Mouse (Mus musculus) testis, adult 2 months (tissue): ENCODE measurements around the gene Olfr313. TPM values are rescaled to one million over a fixed set of nuclear protein-coding genes. Genes with fewer than 3 reads are reported as not detected.
"Not testable (repeated sequence)": the region's sequence is repeated elsewhere in the genome, so short reads cannot be mapped to it uniquely, and the experiment has no call there.

ENCODE experiments used
- H3K27ac ChIP-seq: fragments of 200-500 bp; 2 replicates; pipeline ENCODE4 v1.5.1; 2012; ENCODE audit warnings: low read depth, low read length; ENCODE audit not compliant: control insufficient read depth, insufficient read depth
- H3K27me3 ChIP-seq: fragments of 200-500 bp; 2 replicates; pipeline ENCODE4 v1.6.1; 2012; ENCODE audit warnings: mild to moderate bottlenecking, low read length, moderate library complexity; ENCODE audit not compliant: control insufficient read depth, insufficient read depth
- H3K36me3 ChIP-seq: fragments of 200-500 bp; 2 replicates; pipeline ENCODE4 v1.6.1; 2012; ENCODE audit warnings: mild to moderate bottlenecking, low read length; ENCODE audit not compliant: control insufficient read depth, insufficient read depth
- H3K4me1 ChIP-seq: fragments of 200-500 bp; 2 replicates; pipeline ENCODE4 v1.6.1; 2012; ENCODE audit warnings: low read length; ENCODE audit not compliant: control insufficient read depth, insufficient read depth
- H3K4me3 ChIP-seq: fragments of 200-500 bp; 2 replicates; pipeline ENCODE4 v1.5.1; 2012; ENCODE audit warnings: low read depth, mild to moderate bottlenecking, low read length, moderate library complexity, mixed read lengths; ENCODE audit not compliant: control insufficient read depth
- CTCF ChIP-seq: fragments of 200-500 bp; IDR thresholded peaks from 2 replicates; pipeline ENCODE4 v1.5.1; 2012; ENCODE audit warnings: low read depth, mild to moderate bottlenecking, inconsistent platforms, low read length, moderate library complexity; ENCODE audit not compliant: control insufficient read depth, insufficient read depth, insufficient replicate concordance
- POLR2A ChIP-seq: fragments of 200-500 bp; IDR thresholded peaks from 2 replicates; pipeline ENCODE4 v1.6.1; 2012; ENCODE audit warnings: low read depth, mild to moderate bottlenecking, inconsistent platforms, low read length, moderate library complexity; ENCODE audit not compliant: control insufficient read depth
- polyA plus RNA-seq: library from polyadenylated mRNA; depleted of rRNA; stranded (reverse); fragments of >200 nt; gene quantifications from 2 replicates; pipeline ENCODE4 v1.2.3, GENCODE M21; 2012

Gene Olfr313
- polyA plus RNA-seq, 1 experiment = 0.09 TPM

DNA sequence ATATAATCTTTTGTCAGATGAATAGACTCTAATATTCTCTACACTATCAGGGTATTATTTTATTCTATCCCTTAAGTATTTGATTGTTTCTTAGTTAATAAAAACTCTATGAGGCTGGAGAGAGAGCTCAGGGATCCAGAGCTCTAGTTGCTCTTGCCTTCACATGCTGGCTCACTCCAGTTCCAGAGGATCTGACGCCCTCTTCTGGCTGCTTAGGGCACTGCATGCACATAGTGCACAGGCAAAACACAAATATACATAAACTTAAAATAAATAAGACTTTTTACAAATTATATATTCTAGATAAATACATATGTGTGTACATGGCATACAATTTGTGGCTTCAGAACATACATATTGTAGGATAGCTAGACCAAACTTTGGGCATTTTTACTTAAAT lies 2.8 kb upstream of the Olfr313 start:
- Histone ChIP-seq H3K4me1 (no peaks in the 10 kb centered on the region), H3K36me3 (no peaks in the 10 kb centered on the region), H3K4me3 (no peak overlapping the region), H3K27me3 (no peaks in the 10 kb centered on the region), H3K27ac (no peak overlapping the region)
- TF ChIP-seq CTCF (peak; percentile 82; the same call in 1 of the 2 replicates), POLR2A (no peak)

DNA sequence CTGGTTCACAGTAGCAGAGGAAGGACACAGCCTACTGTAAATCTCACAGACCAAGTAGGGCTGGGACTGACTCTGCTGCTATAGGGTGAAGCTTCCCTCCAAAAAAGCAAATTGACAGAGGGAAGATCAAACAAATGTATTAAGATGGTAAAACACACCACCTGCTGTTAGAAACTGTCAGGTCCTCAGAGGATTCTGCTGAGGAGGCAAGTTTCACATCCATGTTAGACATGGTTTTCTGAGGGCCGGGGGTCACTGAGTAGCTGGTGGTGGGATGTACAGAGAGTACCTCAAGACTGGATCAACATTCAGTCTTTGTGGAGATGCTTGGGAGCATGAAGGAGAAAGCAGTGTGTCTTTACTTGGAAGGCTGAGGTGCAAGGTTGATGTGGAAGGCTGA lies 876 bp downstream of the Olfr313 start:
- Histone ChIP-seq H3K4me3 (no peak overlapping the region), H3K4me1 (no peaks in the 10 kb centered on the region), H3K27ac (no peak overlapping the region), H3K27me3 (no peaks in the 10 kb centered on the region), H3K36me3 (no peaks in the 10 kb centered on the region)
- TF ChIP-seq CTCF (no peak), POLR2A (no peak)

DNA sequence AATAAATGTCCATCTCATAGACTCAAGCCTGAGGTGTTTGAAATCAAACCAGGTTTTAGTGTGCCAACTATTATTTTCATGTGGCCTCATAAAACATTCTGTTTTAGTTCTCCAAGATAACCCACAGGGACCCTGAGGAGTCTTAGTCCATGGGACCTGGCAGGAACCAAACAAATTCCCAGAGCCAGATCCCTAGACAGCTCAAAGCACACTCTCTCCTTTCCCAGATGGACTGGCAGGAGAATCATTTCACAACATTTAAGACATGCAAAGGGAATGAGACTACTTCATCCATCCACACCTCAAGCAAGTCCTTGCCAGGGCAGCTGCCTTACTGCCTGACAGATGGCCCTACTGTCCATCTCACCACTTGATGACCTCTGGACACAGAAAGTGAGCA lies 14.1 kb downstream of the Olfr313 start, which contains the start of gene Olfr312:
TSS of gene Olfr312 (plus strand) at position 301 of the 400 bp plus-strand sequence.
- H3K4me3 ChIP-seq, H3K27ac ChIP-seq, H3K27me3 ChIP-seq, H3K4me1 ChIP-seq, H3K36me3 ChIP-seq: not testable (repeated sequence)

DNA sequence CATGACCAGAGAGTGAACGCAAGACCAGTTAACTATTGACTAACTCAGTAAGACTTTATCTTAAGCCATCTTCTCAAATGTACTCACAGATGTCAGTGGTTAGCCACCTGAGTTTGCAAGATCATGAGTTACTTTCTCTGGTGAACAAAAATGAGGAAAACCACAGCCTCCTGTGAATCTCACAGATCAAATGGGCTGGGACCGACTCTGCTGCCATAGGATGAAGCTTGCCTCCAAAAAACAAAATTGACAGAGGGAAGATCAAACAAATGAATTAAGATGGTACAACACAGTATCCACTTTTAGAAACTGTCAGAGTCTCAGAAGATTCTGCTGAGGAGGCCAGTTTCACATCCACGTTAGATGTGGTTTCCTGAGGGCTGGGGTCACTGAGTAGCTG lies 15.0 kb downstream of the Olfr313 start:
- TF ChIP-seq CTCF (no peak), POLR2A (no peak)
- Histone ChIP-seq H3K4me3 (no peak overlapping the region), H3K4me1 (no peaks in the 10 kb centered on the region), H3K27ac (no peak overlapping the region), H3K27me3 (no peaks in the 10 kb centered on the region), H3K36me3 (no peaks in the 10 kb centered on the region)

DNA sequence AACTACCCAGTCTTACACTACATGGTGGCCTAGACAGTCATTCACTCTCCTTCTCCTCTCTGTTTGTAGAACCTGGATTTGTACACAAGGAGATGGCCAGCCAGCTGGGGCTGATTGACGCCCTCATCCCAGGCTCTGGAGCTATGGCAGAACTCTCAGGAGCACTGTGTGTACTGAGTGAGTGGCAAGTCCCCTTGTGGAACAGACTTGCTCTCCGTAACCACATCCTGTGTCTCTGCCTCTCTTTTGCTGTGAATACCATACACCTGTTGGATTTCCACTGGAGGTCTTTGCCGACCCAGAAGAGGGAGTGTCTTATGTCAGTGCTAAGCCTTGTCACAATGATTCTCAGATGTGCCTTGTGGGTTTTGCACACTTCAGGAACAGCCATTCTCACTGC lies 17.7 kb downstream of the Olfr313 start:
- H3K27ac ChIP-seq, H3K4me1 ChIP-seq, H3K36me3 ChIP-seq, H3K4me3 ChIP-seq, H3K27me3 ChIP-seq: not testable (repeated sequence)

DNA sequence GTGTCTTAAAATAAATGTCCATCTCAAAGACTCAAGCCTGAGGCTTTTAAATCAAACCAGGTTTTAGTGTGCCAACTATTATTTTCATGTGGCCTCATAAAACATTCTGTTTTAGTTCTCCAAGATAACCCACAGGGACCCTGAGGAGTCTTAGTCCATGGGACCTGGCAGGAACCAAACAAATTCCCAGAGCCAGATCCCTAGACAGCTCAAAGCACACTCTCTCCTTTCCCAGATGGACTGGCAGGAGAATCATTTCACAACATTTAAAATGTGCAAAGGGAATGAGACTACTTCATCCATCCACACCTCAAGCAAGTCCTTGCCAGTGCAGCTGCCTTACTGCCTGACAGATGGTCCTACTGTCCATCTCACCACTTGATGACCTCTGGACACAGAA lies 24.2 kb downstream of the Olfr313 start, which contains the start of gene Olfr311:
TSS of gene Olfr311 (plus strand) at position 301 of the 400 bp plus-strand sequence.
- not testable (repeated sequence) for H3K27me3 ChIP-seq, H3K36me3 ChIP-seq, H3K4me3 ChIP-seq, H3K27ac ChIP-seq, H3K4me1 ChIP-seq

DNA sequence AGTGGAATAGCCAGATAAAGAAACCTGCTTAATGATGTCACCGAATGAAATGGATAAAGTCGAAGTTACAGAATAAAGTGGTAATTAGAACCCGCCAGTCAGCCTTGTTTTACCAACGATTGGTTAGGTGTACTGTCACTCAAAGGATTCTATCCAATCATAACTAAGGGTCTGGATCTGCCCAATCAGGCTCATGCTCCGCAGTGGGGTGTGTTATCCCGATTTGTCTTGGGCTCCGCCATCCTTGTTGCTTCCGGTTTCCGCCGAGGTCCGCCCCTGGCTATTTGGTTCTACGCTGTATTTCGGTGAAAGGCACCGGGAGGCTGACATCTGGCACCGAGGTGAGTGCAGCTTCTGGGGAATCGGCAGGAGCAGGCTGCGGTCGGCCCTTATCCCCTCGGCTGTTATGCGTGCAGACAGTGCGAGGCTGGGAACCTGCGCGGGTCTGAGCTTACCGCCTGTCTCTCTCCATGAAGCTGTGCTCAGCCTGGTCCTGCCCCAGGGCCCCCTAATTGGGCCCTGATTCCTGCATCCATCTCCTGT lies 32.2 kb downstream of the Olfr313 start, which contains the start of gene Gm12258:
TSS of gene Gm12258 (plus strand) at position 240 of the 543 bp plus-strand sequence.
- peak within 1 kb of the TSS; percentile 14; the same call in 1 of the 2 replicates for H3K27ac ChIP-seq

DNA sequence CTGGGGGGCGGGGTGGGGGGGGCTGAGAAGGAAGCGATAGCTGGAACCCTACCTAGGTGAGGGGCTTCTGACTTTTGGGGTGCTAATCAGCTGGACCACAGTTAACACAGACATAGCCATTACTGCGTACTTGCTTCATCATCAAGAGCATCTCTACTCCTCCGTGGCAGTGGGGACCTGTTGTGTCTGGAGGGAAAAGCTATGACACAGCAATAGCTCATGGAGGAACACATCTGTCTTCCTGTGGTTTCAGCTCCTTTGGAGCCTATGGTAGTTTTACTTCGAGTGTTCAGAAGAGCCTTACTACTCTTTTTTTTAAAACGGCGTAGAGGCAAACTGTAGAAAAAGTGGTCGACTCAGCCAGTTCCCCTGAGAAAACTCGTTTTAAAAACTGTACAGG lies 32.8 kb downstream of the Olfr313 start:
- no peaks in the 10 kb centered on the region for H3K36me3 ChIP-seq

More for the DNA sequence above, 32.2 kb downstream of the Olfr313 start, which contains the start of gene Gm12258:
- Histone ChIP-seq H3K4me1 (peaks cover 2% of the 10 kb centered on the region; the same call in 1 of the 2 replicates), H3K27me3 (no peaks in the 10 kb centered on the region), H3K4me3 (peak within 1 kb of the TSS; percentile 94), H3K36me3 (no peaks in the 10 kb centered on the region)
- TF ChIP-seq CTCF = no peak
- TF ChIP-seq POLR2A = peak; percentile 62

More for the DNA sequence above, 32.8 kb downstream of the Olfr313 start:
- TF ChIP-seq CTCF = no peak
- no peak overlapping the region for H3K4me3 ChIP-seq
- H3K27me3 ChIP-seq = no peaks in the 10 kb centered on the region
- peaks cover 2% of the 10 kb centered on the region; the same call in 1 of the 2 replicates for H3K4me1 ChIP-seq
- H3K27ac ChIP-seq = no peak overlapping the region
